In the genomic region with DNA sequence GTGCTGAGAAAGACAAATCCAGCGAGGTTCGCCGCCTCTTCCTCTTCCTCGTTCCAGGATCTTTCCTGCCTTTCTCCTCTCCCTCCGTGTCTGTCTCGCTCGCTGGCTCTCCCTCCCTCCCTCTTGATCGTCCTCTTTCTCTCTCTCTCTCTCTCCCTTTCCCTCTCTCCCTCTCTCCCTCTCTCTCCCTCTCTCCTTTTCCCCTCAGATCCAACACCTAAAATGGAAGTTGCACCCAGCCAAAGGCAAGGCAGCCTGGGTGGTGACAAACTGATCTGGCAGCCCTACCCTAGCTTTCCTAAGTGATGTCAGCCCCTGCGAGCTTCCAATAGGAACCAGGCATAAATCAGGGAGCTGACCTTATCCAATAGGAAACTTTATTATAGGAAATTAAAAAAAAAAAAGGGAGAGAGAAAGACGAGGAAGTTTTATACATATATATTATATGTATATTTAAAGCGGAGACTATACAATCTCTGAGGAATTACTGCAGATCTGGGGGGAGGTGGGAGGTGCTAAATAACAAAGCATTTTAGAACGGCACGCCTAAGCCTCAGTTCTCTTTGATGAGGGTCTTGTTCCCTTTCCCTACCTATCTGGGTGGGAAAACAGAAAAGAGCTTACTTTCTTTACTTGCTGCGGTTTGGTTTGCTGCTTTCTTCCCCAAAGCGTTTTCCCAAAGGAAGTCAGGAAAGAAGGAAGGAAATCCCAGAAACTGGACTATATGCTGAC, we compare ENCODE assay signal across 8 mouse cellular contexts. TPM values are rescaled to one million over a fixed set of nuclear protein-coding genes. Genes with fewer than 3 reads are reported as not detected.
DNase-seq lines count a peak whose midpoint lies in the region; ATAC-seq and TF ChIP-seq lines count a peak whose summit lies in the region.

A gene (minus strand): TSS at position 302 of the 732 bp plus-strand sequence.

- TF ChIP-seq POLR2A in cerebellum, adult 2 months (IDR thresholded peaks at IDR 0.05; ENCODE audit: borderline replicate concordance, insufficient read depth, low read length), result peak; percentile 90; the same call in 1 of the 2 replicates

- H3K9ac ChIP-seq in forebrain, embryonic 16.5 days (replicated peaks; ENCODE audit: low read depth, low read length), result peak within 1 kb of the TSS; percentile 75

- no peaks in the 10 kb centered on the region for H3K9me3 ChIP-seq in forebrain, embryonic 16.5 days (ENCODE audit: control insufficient read depth, low read length)

- WGBS in cerebellum, adult 2 months, result under 1% methylated on average over 15 of the region's 15 CpGs
- 0% methylated on average over 15 of the region's 15 CpGs for WGBS in forebrain, embryonic 16.5 days

- H3K27ac ChIP-seq in cerebellum, adult 2 months (ENCODE audit: insufficient read depth, low read length), result peak within 1 kb of the TSS; percentile 99
- peak within 1 kb of the TSS; percentile 96 for H3K27ac ChIP-seq in forebrain, embryonic 16.5 days (ENCODE audit: low read length)

- no peaks in the 10 kb centered on the region for H3K36me3 ChIP-seq in forebrain, embryonic 16.5 days (ENCODE audit: control insufficient read depth, insufficient read depth)

- peak; percentile 100 for ATAC-seq in forebrain, embryonic 16.5 days

- no peaks in the 10 kb centered on the region; the same call in 1 of the 2 replicates for H3K4me1 ChIP-seq in cerebellum, adult 2 months (ENCODE audit: control insufficient read depth, insufficient read depth, low read length)
- peaks cover 11% of the 10 kb centered on the region for H3K4me1 ChIP-seq in forebrain, embryonic 16.5 days (replicated peaks; ENCODE audit: control insufficient read depth, insufficient read depth, low read length)

- intact Hi-C loops in heart, postnatal 25 days (cut with DNase I), result no loop called here

- H3K27me3 ChIP-seq in cerebellum, adult 2 months (ENCODE audit: control insufficient read depth, insufficient read depth, low read length), result no peaks in the 10 kb centered on the region
- H3K27me3 ChIP-seq in forebrain, embryonic 16.5 days (replicated peaks; ENCODE audit: control insufficient read depth, insufficient read depth, low read length), result no peaks in the 10 kb centered on the region

- no peak for TF ChIP-seq CTCF in cerebellum, adult 2 months (IDR thresholded peaks at IDR 0.05; ENCODE audit: borderline replicate concordance, insufficient read depth, low read depth, low read length)

- H3K4me2 ChIP-seq in forebrain, embryonic 16.5 days (ENCODE audit: low read length), result peak within 1 kb of the TSS; percentile 77

- peak within 1 kb of the TSS; percentile 88 for H3K4me3 ChIP-seq in cerebellum, adult 2 months (replicated peaks; ENCODE audit: insufficient read depth, low read depth, low read length)
- H3K4me3 ChIP-seq in forebrain, embryonic 16.5 days (replicated peaks; ENCODE audit: low read length), result peak within 1 kb of the TSS; percentile 76

- peak; percentile 94 for DNase-seq in Muller cell, postnatal 12 days (ENCODE audit: inconsistent ontology term)
- peak; percentile 85 to 93 for DNase-seq in cerebellum, adult 2 months
- DNase-seq in heart, postnatal 25 days (ENCODE audit: low spot score), result peak; percentile 83
- peak; percentile 86 to 93 for DNase-seq in layer of hippocampus, adult 18-20 months (ENCODE audit: low spot score in 2 of 2)
- peak; percentile 88 to 92 for DNase-seq in lung, adult 18-20 months
- peak; percentile 86 for DNase-seq in ovary, adult 18-20 months (ENCODE audit: low spot score)
- DNase-seq in B cell, adult 2 months, result no peak

RNA-seq across cellular contexts. Expression of the gene that starts here (rescaled TPM):
- polyA plus RNA-seq in cerebellum, adult 2 months (2012; rRNA removed), result 34.4 and 35.9 TPM in 2 replicates
- 41.7 and 45.6 TPM in 2 replicates for polyA plus RNA-seq in forebrain, embryonic 16.5 days (2015; fragmentation: Nextera tagmentation; extraction: Ambion mirVana)
- total RNA-seq in heart, postnatal 25 days (2021), result 10 to 100 TPM; 66.6 to 70.4 TPM
- total RNA-seq in layer of hippocampus, adult 18-20 months (2021), result 10 to 100 TPM; 38.2 to 48.0 TPM

Comparison
In these comparisons a context has a peak if more than half of its experiments do, and no peak if none do; other contexts are left out.
1. DNase-seq: peak in Muller cell, postnatal 12 days (single experiment), cerebellum, adult 2 months (2 of 2), heart, postnatal 25 days (single experiment), layer of hippocampus, adult 18-20 months (2 of 2), lung, adult 18-20 months (2 of 2) and ovary, adult 18-20 months (single experiment); none in B cell, adult 2 months (0 of 2).